Mouse (Mus musculus) left cerebral cortex, adult 2 months (tissue): ENCODE results near the gene Gm49711. TPM values are rescaled to one million over a fixed set of nuclear protein-coding genes. Genes with fewer than 3 reads are reported as not detected.
A peak's percentile ranks its signal among the peaks of the same experiment; 100 is the strongest.

Experiments
- DNase-seq, 2 experiments: peaks; one replicate each; pipeline ENCODE4 v3.0.0; 2021 to 2022; ENCODE audit warnings: low spot score in 2 of 2, mixed read lengths in 1 of 2; ENCODE audit errors: extremely low spot score in 1 of 2
- H3K27ac ChIP-seq: fragments of 200-600 bp; 2 replicates; pipeline ENCODE4 v1.8.1; 2022
- H3K4me3 ChIP-seq: fragments of 200-600 bp; 2 replicates; pipeline ENCODE4 v1.8.1; 2022
- CTCF ChIP-seq: fragments of 200-600 bp; IDR thresholded peaks from 2 replicates; pipeline ENCODE4 v1.8.1; 2022; ENCODE audit warnings: antibody characterized with exemption, mild to moderate bottlenecking, moderate library complexity
- intact Hi-C: fragments of 180-260 bp; cut with DNase I; formaldehyde crosslinking; loops from one replicate; pipeline ENCODE4 v1.15.1; 2025
- total RNA-seq, 2 experiments: library from RNA; stranded (reverse); gene quantifications; 2 replicates each; pipeline ENCODE4 v1.2.3; 2021

The Gm49711 gene
- total RNA-seq, 2 experiments from 2014 or later: 0.35 TPM; not detected in 1

DNA sequence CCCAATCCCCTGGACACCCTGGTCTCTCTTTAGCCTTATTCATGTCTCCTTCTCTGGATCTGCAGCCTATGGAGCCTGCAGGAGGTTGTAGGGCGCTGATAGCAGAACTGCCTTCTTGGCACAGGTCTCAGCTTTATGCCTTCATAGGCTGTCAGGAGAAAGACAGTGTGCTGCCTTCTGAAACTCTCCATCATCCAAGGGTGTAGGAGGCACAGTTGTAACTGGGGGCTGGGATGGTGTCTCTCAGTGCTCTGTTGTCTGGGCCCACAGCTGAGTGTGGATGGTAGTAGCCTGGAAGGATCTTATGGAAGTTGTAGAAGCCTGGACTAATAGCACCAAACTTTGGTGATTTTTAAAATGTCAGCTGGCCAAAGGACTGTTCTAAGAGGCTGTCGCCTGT lies 46.8 kb downstream of the Gm49711 start:
- DNase-seq: no peak
- intact Hi-C loops: loop anchor here (2.0 kb wide), 1 partner anchor 46 kb away; the partner anchor contains the start of genes Gm49711, Mrps6 and Slc5a3
- H3K4me3 ChIP-seq: no peak overlapping the region
- peak overlapping the region; percentile 19; the same call in 1 of the 2 replicates for H3K27ac ChIP-seq
- TF ChIP-seq CTCF: no peak

DNA sequence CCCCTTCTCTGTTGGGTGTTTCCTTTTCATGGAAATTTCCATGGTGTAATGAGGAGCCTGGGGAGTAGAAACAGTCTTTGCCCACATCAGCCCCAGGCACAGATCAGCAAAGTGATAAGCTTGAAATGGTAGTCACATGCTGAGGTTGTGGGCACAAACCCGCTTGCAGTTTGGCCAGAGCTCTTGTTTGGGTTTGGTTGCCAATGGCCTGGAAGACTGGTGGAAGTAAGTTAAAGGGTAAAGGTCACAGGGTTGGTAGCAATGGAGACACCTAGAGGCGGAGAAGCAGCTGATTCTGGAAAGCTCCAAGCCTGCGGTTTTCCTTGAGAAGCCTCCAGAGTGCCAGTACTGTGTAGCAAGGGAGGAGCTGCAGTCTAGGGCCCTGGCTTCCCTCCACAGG lies 47.5 kb downstream of the Gm49711 start:
- TF ChIP-seq CTCF: no peak
- no peak overlapping the region for H3K27ac ChIP-seq
- H3K4me3 ChIP-seq: no peak overlapping the region
- intact Hi-C loops: loop anchor here (2.0 kb wide), 1 partner anchor 47 kb away; the partner anchor contains the start of genes Gm49711, Mrps6 and Slc5a3
- no peak for DNase-seq

DNA sequence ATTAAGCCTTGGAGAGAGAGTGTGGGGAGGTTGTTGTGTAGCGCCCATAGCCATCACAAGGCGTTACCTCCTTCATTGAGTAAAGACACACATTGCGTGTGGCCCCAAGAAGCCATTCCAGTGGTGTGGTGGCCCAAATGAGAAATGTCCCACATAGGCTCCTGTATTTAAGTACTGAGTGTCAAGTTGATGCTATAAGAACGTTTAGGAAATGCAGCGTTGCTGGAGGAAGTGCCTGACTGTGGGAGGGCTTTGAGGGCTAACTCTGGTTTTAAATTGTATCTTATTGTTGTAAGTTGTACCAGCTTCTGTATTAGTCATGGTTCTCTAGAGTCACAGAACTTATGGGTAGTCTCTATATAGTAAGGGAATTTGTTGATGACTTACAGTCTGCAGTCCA lies 49.2 kb downstream of the Gm49711 start:
- H3K4me3 ChIP-seq: no peak overlapping the region
- no peak for TF ChIP-seq CTCF
- intact Hi-C loops: no loop called here
- no peak for DNase-seq
- H3K27ac ChIP-seq: no peak overlapping the region

DNA sequence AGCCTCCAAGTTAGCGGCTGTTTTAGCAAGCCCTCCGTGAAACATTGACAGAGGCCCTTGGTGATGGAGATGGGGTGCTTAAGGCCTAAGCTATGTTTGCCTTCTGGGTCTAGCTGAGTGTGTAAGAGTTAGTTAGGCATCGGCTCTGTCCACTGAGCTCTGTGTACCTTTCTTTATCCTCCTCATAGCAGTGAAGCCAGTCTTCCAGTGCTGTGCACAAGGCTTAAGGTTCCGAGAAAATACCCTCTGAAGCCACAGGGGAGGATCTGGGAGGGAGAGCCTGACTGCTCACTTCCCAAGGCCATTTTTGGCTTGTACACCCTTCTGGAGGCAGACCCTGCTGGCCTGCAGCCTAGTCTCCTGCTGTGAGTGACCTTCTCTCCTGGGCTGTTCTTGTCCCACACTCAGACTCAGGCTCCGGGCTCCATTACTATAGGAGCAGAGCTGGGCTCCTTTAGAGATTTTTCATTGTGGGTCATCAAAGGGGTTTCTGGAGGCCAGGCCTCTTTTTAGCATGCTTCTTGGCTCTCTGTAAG lies 56.7 kb downstream of the Gm49711 start:
- intact Hi-C loops: no loop called here
- peak overlapping the region; percentile 40; the same call in 1 of the 2 replicates for H3K27ac ChIP-seq
- no peak; the same call in 1 of the 2 replicates for TF ChIP-seq CTCF
- no peak overlapping the region for H3K4me3 ChIP-seq
- DNase-seq: no peak

DNA sequence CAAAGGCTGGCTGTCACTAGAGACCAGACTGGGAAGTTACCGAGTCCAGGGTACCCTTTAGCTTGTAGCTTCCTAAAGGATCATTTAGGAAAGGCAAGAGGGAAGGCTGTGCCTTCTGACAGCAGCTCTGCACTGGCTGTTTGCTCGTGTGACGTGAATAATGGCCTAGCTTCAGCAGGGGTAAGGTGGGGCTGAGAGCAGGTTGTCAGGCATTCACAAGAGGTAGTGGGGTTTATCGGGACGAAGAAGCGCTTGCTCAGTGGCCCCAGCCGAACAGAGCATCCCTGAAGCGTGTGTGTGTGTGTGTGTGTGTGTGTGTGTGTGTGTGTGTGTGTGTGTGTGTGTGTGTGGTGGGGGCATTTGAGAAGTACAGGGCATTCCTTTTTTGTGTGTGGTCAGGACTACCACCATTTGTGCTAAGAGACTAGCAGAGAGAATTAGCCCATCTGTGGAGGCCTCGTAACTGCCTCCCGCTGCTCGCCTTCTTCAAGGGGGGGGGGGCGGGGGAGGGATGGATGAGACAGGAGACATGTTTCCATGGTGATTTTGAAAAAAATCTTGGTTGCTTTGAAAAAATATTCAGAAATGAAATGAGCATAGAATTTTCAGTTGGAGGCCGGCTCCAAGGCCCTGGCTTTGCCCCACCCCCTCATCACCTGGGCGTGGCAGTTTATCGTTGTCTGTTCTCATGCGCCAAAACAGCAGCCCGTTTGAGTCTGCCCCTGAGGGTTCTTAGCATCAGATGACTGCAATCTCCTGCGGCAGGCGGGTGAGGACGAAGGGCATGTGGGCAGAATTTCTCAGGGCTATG lies 57.7 kb downstream of the Gm49711 start:
- intact Hi-C loops: loop anchor here (1.0 kb wide), 1 partner anchor 154 kb away; no protein-coding TSS in a partner anchor
- no peak for TF ChIP-seq CTCF
- DNase-seq: peak; percentile 64 to 69
- H3K4me3 ChIP-seq: no peak overlapping the region
- peak overlapping the region; percentile 81 for H3K27ac ChIP-seq

DNA sequence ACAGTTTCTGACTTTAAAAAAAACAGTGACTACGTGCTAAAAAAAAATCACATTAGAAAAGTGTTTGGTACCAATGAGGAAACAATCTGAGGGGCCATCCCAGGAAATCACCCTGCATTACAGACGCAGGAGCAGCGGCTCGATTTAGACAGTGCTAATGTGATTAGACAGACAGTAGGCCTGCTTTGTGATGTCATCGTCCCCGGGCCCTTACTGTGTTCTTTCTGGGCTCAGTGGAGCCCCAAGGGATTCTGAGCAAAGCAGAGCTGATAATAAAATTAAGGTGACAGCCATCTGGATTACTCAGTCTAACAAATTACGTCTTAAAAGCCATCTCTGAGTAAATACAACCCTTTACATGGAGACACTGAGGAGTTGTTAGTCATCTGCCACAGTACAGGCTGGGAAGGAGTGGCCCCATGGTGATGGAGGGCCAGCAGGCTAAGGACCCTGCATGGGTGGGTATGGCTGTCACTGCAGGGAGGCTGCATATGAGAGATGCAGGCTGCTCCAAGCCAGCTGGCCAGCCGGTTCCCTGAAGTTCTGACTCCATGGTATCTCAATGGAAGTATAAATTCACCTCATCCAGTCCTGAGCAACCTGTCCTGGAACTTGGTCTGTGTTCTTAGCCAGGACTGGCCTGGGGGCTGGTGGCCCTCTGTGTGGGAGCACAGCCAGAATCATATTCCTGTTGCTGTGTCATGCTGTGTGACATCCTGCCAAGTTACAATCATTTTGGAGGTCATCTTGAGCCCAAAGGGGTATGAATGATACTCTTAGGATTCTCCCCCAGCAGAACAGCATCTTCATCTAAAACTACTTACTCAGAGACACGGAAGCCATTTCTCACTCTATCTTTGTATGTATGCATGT lies 59.5 kb downstream of the Gm49711 start:
- Histone ChIP-seq H3K27ac (peak overlapping the region; percentile 47; the same call in 1 of the 2 replicates), H3K4me3 (no peak overlapping the region)
- no peak for TF ChIP-seq CTCF
- no peak for DNase-seq
- intact Hi-C loops: no loop called here

DNA sequence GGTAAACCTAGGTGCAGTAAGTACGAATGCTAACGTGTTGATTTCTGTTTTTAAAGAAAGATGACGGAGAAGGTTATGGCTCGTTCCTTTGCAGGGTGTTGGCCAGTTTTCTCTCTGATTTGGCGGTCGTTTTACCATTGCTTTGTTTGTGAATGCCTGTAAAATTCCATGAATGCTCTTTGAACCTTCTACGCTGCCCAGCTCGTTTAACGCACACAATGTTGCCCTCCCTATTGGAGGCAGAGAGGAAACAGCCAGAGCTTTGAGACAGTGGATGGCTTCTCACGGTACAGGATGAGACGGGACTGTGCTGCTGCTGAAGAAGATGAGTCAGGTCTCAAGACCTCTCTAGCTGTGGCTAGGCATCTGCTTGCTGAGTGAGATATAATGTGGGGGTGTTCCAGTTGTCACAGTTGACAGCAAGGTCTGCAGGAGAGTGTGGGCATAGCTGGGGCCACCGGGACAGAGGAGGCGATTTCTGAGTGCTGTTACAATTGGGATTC lies 60.9 kb downstream of the Gm49711 start:
- Histone ChIP-seq H3K4me3 (no peak overlapping the region), H3K27ac (no peak overlapping the region)
- DNase-seq: no peak
- no peak for TF ChIP-seq CTCF
- intact Hi-C loops: no loop called here

DNA sequence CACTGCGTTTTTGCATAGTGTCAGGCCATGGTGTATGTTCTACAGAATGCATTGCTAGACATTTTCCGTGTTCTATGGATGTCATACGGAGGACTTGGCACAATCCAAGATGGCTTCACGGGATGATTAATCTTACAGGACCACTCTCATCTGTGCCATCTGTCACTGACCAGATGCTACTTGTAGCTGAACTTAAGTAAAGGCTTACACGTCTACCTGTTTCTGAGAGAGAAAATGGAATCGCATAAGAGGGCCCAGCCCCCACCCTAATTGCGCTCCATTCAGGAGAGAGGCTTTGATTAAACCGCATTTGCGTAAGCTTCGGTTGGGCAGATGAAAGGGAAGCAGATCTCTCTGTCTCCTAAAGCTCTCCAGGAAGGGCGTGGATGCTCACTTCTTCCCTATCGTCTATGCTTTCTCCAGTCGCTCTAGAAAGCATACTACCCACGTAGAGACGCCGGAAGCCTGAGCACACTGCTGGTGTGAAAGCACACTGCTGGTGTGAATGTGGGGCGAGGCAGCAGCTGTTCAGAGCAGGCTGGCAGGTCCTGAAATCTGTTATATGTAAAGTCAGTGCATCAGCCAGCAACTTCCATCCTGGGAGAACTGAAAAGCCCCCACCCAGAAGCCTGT lies 62.9 kb downstream of the Gm49711 start:
- intact Hi-C loops: no loop called here
- DNase-seq: no peak
- Histone ChIP-seq H3K4me3 (no peak overlapping the region), H3K27ac (no peak overlapping the region)
- no peak for TF ChIP-seq CTCF

DNA sequence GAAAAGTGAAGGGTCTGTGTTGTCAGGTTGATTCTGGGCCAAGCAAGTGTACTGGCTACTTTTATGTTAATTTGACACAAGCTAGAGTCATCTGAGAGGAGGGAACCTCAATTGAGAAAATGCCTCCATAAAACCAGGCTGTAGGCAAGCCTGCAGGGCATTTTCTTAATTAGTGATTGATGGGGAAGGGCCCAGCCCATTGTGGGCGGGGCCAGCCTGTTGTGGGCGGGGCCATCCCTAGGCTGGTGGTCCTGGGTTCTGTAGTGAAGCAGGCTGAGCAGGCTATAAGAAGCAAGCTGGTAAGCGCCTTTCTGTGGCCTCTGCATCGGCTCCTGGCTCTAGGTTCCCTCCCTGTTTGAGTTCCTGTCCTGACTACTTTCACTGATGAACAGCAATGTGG lies 69.1 kb downstream of the Gm49711 start:
- no peak overlapping the region for H3K4me3 ChIP-seq
- DNase-seq: no peak
- no peak for TF ChIP-seq CTCF
- intact Hi-C loops: no loop called here
- no peak overlapping the region for H3K27ac ChIP-seq

DNA sequence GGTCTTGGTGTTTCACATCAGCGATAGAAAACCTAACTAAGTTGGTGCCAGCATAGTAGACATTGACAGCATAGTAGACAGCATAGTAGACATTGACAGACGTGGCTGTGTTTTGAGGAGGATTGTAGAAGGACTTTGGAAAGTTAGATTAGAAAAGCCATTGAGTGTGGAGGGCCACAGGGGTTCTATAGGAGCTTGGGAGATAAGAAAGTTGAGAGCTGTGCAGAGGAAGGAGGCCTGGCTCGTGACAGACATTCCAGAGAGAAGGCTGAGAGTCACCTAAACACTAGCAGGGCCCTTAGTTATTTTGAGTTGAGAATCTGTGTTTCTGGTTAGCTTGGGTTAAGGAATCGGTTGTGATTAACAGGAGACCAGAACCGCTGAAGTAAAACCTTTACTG lies 69.5 kb downstream of the Gm49711 start:
- no peak for TF ChIP-seq CTCF
- intact Hi-C loops: no loop called here
- no peak overlapping the region for H3K4me3 ChIP-seq
- no peak overlapping the region for H3K27ac ChIP-seq
- no peak for DNase-seq

DNA sequence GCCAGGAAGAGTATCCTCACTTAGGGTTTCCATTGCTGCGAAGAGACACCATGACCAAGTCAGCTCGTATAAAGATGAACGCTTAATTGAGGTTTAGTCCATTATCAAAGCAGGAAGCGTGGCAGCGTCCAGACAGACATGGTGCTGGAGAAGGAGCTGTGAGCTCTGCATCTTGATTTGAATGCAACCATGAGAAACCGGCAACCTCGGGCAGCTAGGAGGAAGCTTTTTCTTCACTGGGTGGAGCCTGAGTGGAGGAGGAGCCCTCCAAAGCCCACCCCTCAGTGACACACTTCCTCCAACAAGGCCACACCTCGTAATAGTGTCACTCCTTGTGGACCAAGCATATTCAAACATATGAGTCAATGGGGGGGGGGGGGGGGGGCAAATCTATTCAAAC lies 71.7 kb downstream of the Gm49711 start:
- TF ChIP-seq CTCF: no peak
- intact Hi-C loops: no loop called here
- no peak for DNase-seq
- Histone ChIP-seq H3K4me3 (no peak overlapping the region), H3K27ac (no peak overlapping the region)
